Mouse (Mus musculus) myocyte (in vitro differentiated cells): Measurements from ENCODE around the gene Kif1a.

Experiments used
- CEBPB ChIP-seq: IDR thresholded peaks from 2 replicates; pipeline ENCODE4 v1.6.1; 2011; ENCODE audit warnings: mild to moderate bottlenecking, moderate library complexity; ENCODE audit not compliant: poor library complexity, insufficient read depth, severe bottlenecking
- MAX ChIP-seq: IDR thresholded peaks from one replicate; pipeline ENCODE4 v1.6.1; 2011; ENCODE audit warnings: low read depth, mild to moderate bottlenecking, control low read depth
- MYOD1 ChIP-seq, 3 experiments: IDR thresholded peaks; one replicate each; pipeline ENCODE4 v1.6.1; 2011; ENCODE audit warnings: control low read depth in 2 of 3, low read depth in 2 of 3, mild to moderate bottlenecking in 2 of 3, moderate library complexity in 1 of 3; ENCODE audit not compliant: insufficient read length in 2 of 3, control insufficient read depth in 1 of 3
- POLR2A ChIP-seq: IDR thresholded peaks from one replicate; pipeline ENCODE4 v1.6.1; 2011; ENCODE audit warnings: low read depth, mild to moderate bottlenecking, control low read depth, moderate library complexity; ENCODE audit not compliant: insufficient read length
- REST ChIP-seq: IDR thresholded peaks from one replicate; pipeline ENCODE4 v1.6.1; 2011; ENCODE audit warnings: mild to moderate bottlenecking, control low read depth, moderate library complexity; ENCODE audit not compliant: insufficient read depth, insufficient read length
- TCF12 ChIP-seq: IDR thresholded peaks from one replicate; pipeline ENCODE4 v1.6.1; 2011; ENCODE audit warnings: mild to moderate bottlenecking, control low read depth; ENCODE audit not compliant: poor library complexity, insufficient read depth, severe bottlenecking
- USF1 ChIP-seq: IDR thresholded peaks from one replicate; pipeline ENCODE4 v1.6.1; 2011; ENCODE audit warnings: low read depth, mild to moderate bottlenecking, control low read depth, moderate library complexity

GRCm38 (mm10) chr1:93118816-93119215 is 17.1 kb upstream of the Kif1a start:
- TF ChIP-seq POLR2A: no peak
- no peak for TF ChIP-seq MAX
- TF ChIP-seq TCF12: no peak
- no peak for TF ChIP-seq USF1
- TF ChIP-seq MYOD1 (IDR thresholded peaks at IDR 0.05; ENCODE audit: control insufficient read depth in 1 of 3, insufficient read length in 2 of 3, low read depth in 2 of 3): no peak
- no peak for TF ChIP-seq CEBPB
- TF ChIP-seq REST: no peak
